Mouse (Mus musculus) gastrocnemius, adult 2 months (tissue): ENCODE results near the gene Usp48. TPM values are rescaled to one million over a fixed set of nuclear protein-coding genes. Genes with fewer than 3 reads are reported as not detected.

Source experiments
- DNase-seq: peaks from one replicate; pipeline ENCODE4 v3.0.0; 2022
- H3K27ac ChIP-seq: fragments of 200-600 bp; 2 replicates; pipeline ENCODE4 v1.8.1; 2022; ENCODE audit warnings: mild to moderate bottlenecking
- H3K4me3 ChIP-seq: fragments of 200-600 bp; 2 replicates; pipeline ENCODE4 v1.8.1; 2022; ENCODE audit warnings: mild to moderate bottlenecking, moderate library complexity
- CTCF ChIP-seq: fragments of 200-600 bp; IDR thresholded peaks from 2 replicates; pipeline ENCODE4 v1.8.1; 2022; ENCODE audit warnings: antibody characterized with exemption, mild to moderate bottlenecking, moderate library complexity
- intact Hi-C: fragments of 180-260 bp; cut with DNase I; formaldehyde crosslinking; loops from one replicate; pipeline ENCODE4 v1.15.1; 2025
- total RNA-seq, 2 experiments: library from RNA; stranded (reverse); gene quantifications; 2 replicates each; pipeline ENCODE4 v1.2.3; 2021

Gene Usp48
- total RNA-seq, 2 experiments from 2014 or later: 28.1 to 36.1 TPM

GRCm38 (mm10) chr4:137589586-137589985 is 4.0 kb upstream of the Usp48 start:
- TF ChIP-seq CTCF: no peak
- DNase-seq: no peak
- Histone ChIP-seq H3K27ac (no peak overlapping the region), H3K4me3 (no peak overlapping the region)
- intact Hi-C loops: no loop called here

- DNase-seq: peak; percentile 83
- Histone ChIP-seq H3K4me3 (no peak overlapping the region), H3K27ac (peak overlapping the region; percentile 62; the same call in 1 of the 2 replicates)
- no peak for TF ChIP-seq CTCF
- intact Hi-C loops: no loop called here
These were observed 2.6 kb upstream of the Usp48 start for GRCm38 (mm10) chr4:137590961-137591360.

GRCm38 (mm10) chr4:137594496-137595270 is 1.1 kb downstream of the Usp48 start:
- intact Hi-C loops: no loop called here
- peak overlapping the region; percentile 100 for H3K27ac ChIP-seq
- H3K4me3 ChIP-seq: peak overlapping the region; percentile 77
- DNase-seq: no peak
- TF ChIP-seq CTCF: no peak

- intact Hi-C loops: no loop called here
- no peak for TF ChIP-seq CTCF
- H3K4me3 ChIP-seq: no peak overlapping the region
These were observed 3.6 kb downstream of the Usp48 start for GRCm38 (mm10) chr4:137597098-137597630.

GRCm38 (mm10) chr4:137598577-137598976 is 5.0 kb downstream of the Usp48 start:
- no peak overlapping the region for H3K4me3 ChIP-seq
- intact Hi-C loops: no loop called here
- no peak for TF ChIP-seq CTCF
- no peak for DNase-seq
- no peak overlapping the region for H3K27ac ChIP-seq

More at GRCm38 (mm10) chr4:137597098-137597630, 3.6 kb downstream of the Usp48 start:
- no peak for DNase-seq
- no peak overlapping the region for H3K27ac ChIP-seq

GRCm38 (mm10) chr4:137603449-137604171 is 10.1 kb downstream of the Usp48 start:
- no peak for DNase-seq
- intact Hi-C loops: no loop called here
- Histone ChIP-seq H3K4me3 (no peak overlapping the region), H3K27ac (no peak overlapping the region)
- TF ChIP-seq CTCF: no peak

GRCm38 (mm10) chr4:137607023-137607422 is 13.5 kb downstream of the Usp48 start:
- intact Hi-C loops: loop anchor here (5.0 kb wide), 1 partner anchor 45 kb away; no protein-coding TSS in a partner anchor
- no peak for DNase-seq
- Histone ChIP-seq H3K27ac (no peak overlapping the region), H3K4me3 (no peak overlapping the region)
- no peak for TF ChIP-seq CTCF

- no peak for DNase-seq
- intact Hi-C loops: loop anchor here (5.0 kb wide), 1 partner anchor 43 kb away; no protein-coding TSS in a partner anchor
- Histone ChIP-seq H3K27ac (no peak overlapping the region), H3K4me3 (no peak overlapping the region)
- no peak for TF ChIP-seq CTCF
These were observed 15.7 kb downstream of the Usp48 start for GRCm38 (mm10) chr4:137609281-137609680.

- intact Hi-C loops: loop anchor here (5.0 kb wide), 1 partner anchor 43 kb away; no protein-coding TSS in a partner anchor
- TF ChIP-seq CTCF: no peak
- Histone ChIP-seq H3K4me3 (no peak overlapping the region), H3K27ac (no peak overlapping the region)
- peak; percentile 24 for DNase-seq
These were observed 16.1 kb downstream of the Usp48 start for GRCm38 (mm10) chr4:137609702-137610101.

- DNase-seq: no peak
- intact Hi-C loops: no loop called here
- TF ChIP-seq CTCF: no peak
- H3K4me3 ChIP-seq: no peak overlapping the region
- no peak overlapping the region for H3K27ac ChIP-seq
These were observed 16.7 kb downstream of the Usp48 start for GRCm38 (mm10) chr4:137610256-137610655.

- intact Hi-C loops: no loop called here
- H3K27ac ChIP-seq: no peak overlapping the region
- no peak for DNase-seq
- TF ChIP-seq CTCF: no peak
- H3K4me3 ChIP-seq: no peak overlapping the region
These were observed 29.3 kb downstream of the Usp48 start for GRCm38 (mm10) chr4:137622847-137623246.

- Histone ChIP-seq H3K27ac (no peak overlapping the region), H3K4me3 (no peak overlapping the region)
- no peak for TF ChIP-seq CTCF
- DNase-seq: no peak
- intact Hi-C loops: no loop called here
These were observed 34.1 kb downstream of the Usp48 start for GRCm38 (mm10) chr4:137627476-137628235.
